ENCODE assay signal across 18 mouse cellular contexts in the genomic region with DNA sequence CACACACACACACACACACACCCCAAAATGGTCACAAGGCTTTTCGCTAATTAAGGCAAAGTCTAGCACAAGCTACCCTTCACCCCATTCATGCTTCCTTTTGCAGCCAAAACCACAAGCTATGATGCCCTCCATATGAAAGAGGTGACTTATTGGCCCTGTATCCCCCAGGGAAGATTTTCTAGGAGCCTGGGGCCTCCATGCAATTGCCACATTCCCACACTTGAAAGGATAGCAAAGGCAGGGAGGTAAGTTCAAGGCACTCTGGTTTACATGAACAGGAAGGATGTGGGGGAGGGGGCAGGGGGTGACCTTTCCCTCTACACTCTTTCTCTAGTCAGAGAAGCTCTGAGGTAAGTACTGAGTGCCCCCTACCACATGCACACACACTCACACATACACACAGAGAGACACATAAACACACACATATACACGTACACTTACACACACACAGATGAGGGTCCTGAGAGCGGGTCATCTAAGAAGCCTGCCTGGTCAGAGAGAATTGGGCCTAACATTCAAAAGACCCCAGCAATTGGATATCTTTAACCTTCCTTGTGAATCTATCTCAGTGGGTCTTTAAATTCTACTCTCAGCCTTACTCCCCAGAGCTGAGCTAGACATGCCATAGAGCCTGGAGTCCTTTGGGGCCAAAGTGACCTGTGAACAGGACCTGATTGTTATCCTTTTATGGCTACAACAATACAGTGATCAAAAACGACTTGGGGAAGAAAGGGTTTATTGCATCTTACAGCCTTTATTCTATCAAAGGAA. TPM values are rescaled to one million over a fixed set of nuclear protein-coding genes. Genes with fewer than 3 reads are reported as not detected.
DNase-seq lines count a peak whose midpoint lies in the region; ATAC-seq lines count a peak whose summit lies in the region.
"Had no signal": no experiment of that assay in that cellular context is flagged by ENCODE, and none has a peak within 500 bp of the region (broad histone marks: within the 10 kb centered on the region; RNA-seq: fewer than 3 reads in every experiment).

No protein-coding gene starts in this region.

- DNase-seq in heart, postnatal 14 days: no peak
- no peak for DNase-seq in liver, embryonic 11.5 days (ENCODE audit: low spot score)
- peak; percentile 14 to 27 for DNase-seq in thymus, postnatal 36 days
- DNase-seq in yolk sac, embryonic 10.5 days (ENCODE audit: low spot score): no peak
- no peak for DNase-seq in right cerebral cortex, postnatal 4 days
- DNase-seq: cerebellum, adult 9-10 months; kidney, adult 8-10 months; lung, adult 18-20 months had no signal

- no peak overlapping the region for H3K9ac ChIP-seq in heart, embryonic 11.5 days (ENCODE audit: low read depth, low read length)
- no peak overlapping the region for H3K9ac ChIP-seq in liver, embryonic 11.5 days (ENCODE audit: low read depth, low read length)
- no peak overlapping the region for H3K9ac ChIP-seq in liver, embryonic 12.5 days
- H3K9ac ChIP-seq: forebrain, embryonic 13.5 days; hindbrain, embryonic 13.5 days; midbrain, embryonic 15.5 days; neural tube, embryonic 12.5 days had no signal

- H3K9me3 ChIP-seq in heart, embryonic 11.5 days (replicated peaks; ENCODE audit: control insufficient read depth, low read length): no peaks in the 10 kb centered on the region
- no peaks in the 10 kb centered on the region for H3K9me3 ChIP-seq in liver, embryonic 11.5 days (ENCODE audit: control insufficient read depth, low read length)
- H3K9me3 ChIP-seq in liver, embryonic 12.5 days (replicated peaks): no peaks in the 10 kb centered on the region
- H3K9me3 ChIP-seq: hindbrain, embryonic 13.5 days; midbrain, embryonic 15.5 days; neural tube, embryonic 12.5 days had no signal

- no peak; the same call in 1 of the 2 replicates for ATAC-seq in heart, embryonic 11.5 days (replicated peaks; ENCODE audit: insufficient number of reproducible peaks, low FRiP score, low TSS enrichment)
- ATAC-seq in liver, embryonic 11.5 days (replicated peaks; ENCODE audit: low FRiP score): no peak
- ATAC-seq in liver, embryonic 12.5 days: no peak; the same call in 1 of the 2 replicates
- peak; percentile 67 for ATAC-seq in inflammation-experienced regulatory T-cells, adult 6 months
- ATAC-seq: forebrain, embryonic 13.5 days; midbrain, embryonic 15.5 days had no signal

- intact Hi-C loops in heart, postnatal 14 days (cut with DNase I): loop anchor here (5.0 to 10.0 kb wide), 4 partner anchors 135 to 475 kb away; no protein-coding TSS in a partner anchor

- H3K4me2 ChIP-seq in heart, embryonic 11.5 days: no peak overlapping the region
- H3K4me2 ChIP-seq in liver, embryonic 11.5 days: no peak overlapping the region
- no peak overlapping the region for H3K4me2 ChIP-seq in liver, embryonic 12.5 days
- H3K4me2 ChIP-seq: forebrain, embryonic 13.5 days; hindbrain, embryonic 13.5 days; midbrain, embryonic 15.5 days; neural tube, embryonic 12.5 days had no signal

- no peaks in the 10 kb centered on the region for H3K27me3 ChIP-seq in heart, embryonic 11.5 days (ENCODE audit: control insufficient read depth, insufficient read depth, low read length)
- H3K27me3 ChIP-seq in liver, embryonic 11.5 days (replicated peaks; ENCODE audit: control insufficient read depth, insufficient read depth, low read length): no peaks in the 10 kb centered on the region
- H3K27me3 ChIP-seq in liver, embryonic 12.5 days (replicated peaks): no peaks in the 10 kb centered on the region
- H3K27me3 ChIP-seq: forebrain, embryonic 13.5 days; hindbrain, embryonic 13.5 days; midbrain, embryonic 15.5 days; neural tube, embryonic 12.5 days had no signal

- no peaks in the 10 kb centered on the region for H3K36me3 ChIP-seq in heart, embryonic 11.5 days (ENCODE audit: control insufficient read depth, insufficient read depth, low read length)
- H3K36me3 ChIP-seq in liver, embryonic 11.5 days (ENCODE audit: control insufficient read depth, insufficient read depth, low read length): no peaks in the 10 kb centered on the region
- no peaks in the 10 kb centered on the region for H3K36me3 ChIP-seq in liver, embryonic 12.5 days
- H3K36me3 ChIP-seq: hindbrain, embryonic 13.5 days; midbrain, embryonic 15.5 days; neural tube, embryonic 12.5 days had no signal

- whole genome bisulfite sequencing in heart, embryonic 11.5 days (ENCODE audit: insufficient replicate concordance): 54% methylated on average over 4 of the region's 4 CpGs
- WGBS in liver, embryonic 11.5 days: 57% methylated on average over 4 of the region's 4 CpGs
- 47% methylated on average over 4 of the region's 4 CpGs for WGBS in liver, embryonic 12.5 days (ENCODE audit: insufficient replicate concordance)

- H3K27ac ChIP-seq in heart, embryonic 11.5 days (ENCODE audit: low read depth, low read length): peak overlapping the region; percentile 55; the same call in 1 of the 2 replicates
- peak overlapping the region; percentile 34; the same call in 1 of the 2 replicates for H3K27ac ChIP-seq in liver, embryonic 11.5 days (ENCODE audit: low read depth, low read length)
- H3K27ac ChIP-seq in liver, embryonic 12.5 days: no peak overlapping the region
- H3K27ac ChIP-seq: forebrain, embryonic 13.5 days; hindbrain, embryonic 13.5 days; layer of hippocampus, adult 2 months; macrophage; midbrain, embryonic 15.5 days; neural tube, embryonic 12.5 days had no signal

- H3K4me3 ChIP-seq in heart, embryonic 11.5 days (ENCODE audit: low read depth, low read length): no peak overlapping the region
- no peak overlapping the region for H3K4me3 ChIP-seq in liver, embryonic 11.5 days (ENCODE audit: low read depth, low read length)
- no peak overlapping the region for H3K4me3 ChIP-seq in liver, embryonic 12.5 days
- H3K4me3 ChIP-seq: forebrain, embryonic 13.5 days; hindbrain, embryonic 13.5 days; layer of hippocampus, adult 2 months; midbrain, embryonic 15.5 days; neural tube, embryonic 12.5 days had no signal

- H3K4me1 ChIP-seq in heart, embryonic 11.5 days (ENCODE audit: control insufficient read depth, insufficient read depth, low read length): 0 out of 2 replicates have a peak, but pooled peaks cover 5% of the 10 kb centered on the region
- peaks cover 5% of the 10 kb centered on the region; the same call in 1 of the 2 replicates for H3K4me1 ChIP-seq in liver, embryonic 11.5 days (replicated peaks; ENCODE audit: control insufficient read depth, insufficient read depth, low read length)
- peaks cover 16% of the 10 kb centered on the region; the same call in 1 of the 2 replicates for H3K4me1 ChIP-seq in liver, embryonic 12.5 days
- H3K4me1 ChIP-seq: forebrain, embryonic 13.5 days; neural tube, embryonic 12.5 days had no signal

RNA-seq across cellular contexts. Expression of gene Bace2, which starts 46.6 kb away (rescaled TPM):
- polyA plus RNA-seq in heart, embryonic 11.5 days (2014; fragmentation: Nextera tagmentation; extraction: Ambion mirVana): 49.5 and 59.2 TPM in 2 replicates
- 10 to 100 TPM; 22.4 to 22.8 TPM for total RNA-seq in heart, postnatal 14 days (2021)
- polyA plus RNA-seq in liver, embryonic 11.5 days (2014; fragmentation: Nextera tagmentation; extraction: Ambion mirVana): 6.2 and 6.4 TPM in 2 replicates
- polyA plus RNA-seq in liver, embryonic 12.5 days (2016; fragmentation: Nextera tagmentation; extraction: Ambion mirVana): 4.3 and 7.0 TPM in 2 replicates
- polyA plus RNA-seq in inflammation-experienced regulatory T-cells, adult 6 months (2017; shearing (Covaris generic)): 1 to 10 TPM; 1.4 to 4.3 (median 3.6) TPM
- total RNA-seq: granulocyte monocyte progenitor cell, adult 5-6 weeks had no signal
- polyA plus RNA-seq: macrophage had no signal

Comparison
In these comparisons a context has a peak if more than half of its experiments do, and no peak if none do; other contexts are left out.
1. DNase-seq: peak in thymus, postnatal 36 days (2 of 2); none in heart, postnatal 14 days (0 of 2), liver, embryonic 11.5 days (single experiment), yolk sac, embryonic 10.5 days (single experiment) and right cerebral cortex, postnatal 4 days (single experiment).